Mouse (Mus musculus): ENCODE measurements around the gene Lrp4.
A peak's percentile ranks its signal among the peaks of the same experiment; 100 is the strongest.

Lrp4 gene

GRCm38 (mm10) chr2:91492071-91492635 lies 34.8 kb downstream of the Lrp4 start:
- DNase-seq: no peak

- no peak for DNase-seq
Measured at GRCm38 (mm10) chr2:91493981-91494380, 36.7 kb downstream of the Lrp4 start.

- no peak for DNase-seq
Measured at GRCm38 (mm10) chr2:91498093-91498719, 40.9 kb downstream of the Lrp4 start.

GRCm38 (mm10) chr2:91508076-91508475 lies 50.8 kb downstream of the Lrp4 start:
- DNase-seq: no peak

DNA sequence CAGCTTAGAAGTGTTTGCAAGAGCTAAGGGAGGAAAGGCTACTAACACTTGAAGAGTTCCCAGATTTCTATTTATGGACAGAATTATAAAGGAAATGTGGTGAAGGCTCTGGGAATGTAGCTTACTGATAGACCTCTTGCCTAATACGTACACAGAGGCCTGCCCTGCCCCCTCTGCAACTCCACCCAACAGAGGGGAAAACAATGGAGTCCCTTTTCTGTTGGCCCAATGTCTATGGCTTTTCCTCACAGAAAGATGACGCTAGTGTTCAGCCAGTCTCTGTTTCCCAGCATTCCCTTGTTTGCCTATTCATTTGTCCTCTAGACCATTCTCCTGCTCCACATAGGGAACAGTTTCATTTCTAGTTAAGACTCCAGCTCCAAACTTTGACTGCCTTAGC lies 59.9 kb downstream of the Lrp4 start:
- peak; percentile 69 for DNase-seq

DNA sequence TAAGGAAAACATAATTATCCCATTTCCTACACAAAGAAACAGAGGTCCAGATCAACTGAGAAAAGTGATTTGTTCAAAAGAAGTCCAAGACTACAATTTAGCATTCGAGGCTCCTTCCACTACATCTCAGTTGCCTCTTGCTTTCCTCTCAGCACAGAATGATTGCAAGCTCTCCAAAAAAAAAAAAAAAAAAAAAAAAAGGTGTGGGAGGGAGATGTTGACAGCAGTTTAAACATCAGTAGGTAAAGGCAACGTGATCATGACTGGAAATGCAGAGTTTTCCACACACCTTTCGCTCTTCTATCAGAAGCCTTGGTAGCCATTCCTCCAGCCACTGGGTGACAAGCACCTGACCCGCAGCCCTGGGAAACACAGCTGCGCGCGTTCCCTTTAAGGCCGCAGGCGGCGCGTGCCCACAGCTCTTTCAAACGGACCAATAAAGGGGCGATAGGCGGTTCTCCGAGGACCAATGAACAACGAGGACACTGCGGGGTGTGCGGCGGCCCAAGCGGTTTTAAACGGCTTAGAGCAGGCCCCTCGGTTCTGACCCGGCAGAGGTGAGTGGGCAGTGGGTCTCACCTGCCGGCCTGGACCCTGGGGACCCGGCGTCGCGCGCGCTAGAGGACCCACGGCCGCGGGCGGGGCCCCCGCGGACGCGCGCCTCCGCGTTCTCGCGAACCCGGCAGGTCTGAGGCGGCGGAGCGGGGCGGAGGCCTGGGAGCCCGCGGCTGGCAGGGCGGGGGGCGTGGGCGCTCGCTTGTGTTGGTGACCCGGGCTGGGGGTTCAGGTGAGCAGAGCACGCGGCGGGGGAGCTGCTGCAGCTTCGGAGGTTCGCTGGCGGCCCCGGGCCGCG lies 69.2 kb downstream of the Lrp4 start, which contains the start of gene Ckap5:
Gene Ckap5 (plus strand): TSS at position 469 of the 853 bp plus-strand sequence.
- peak; percentile 94 for DNase-seq

DNA sequence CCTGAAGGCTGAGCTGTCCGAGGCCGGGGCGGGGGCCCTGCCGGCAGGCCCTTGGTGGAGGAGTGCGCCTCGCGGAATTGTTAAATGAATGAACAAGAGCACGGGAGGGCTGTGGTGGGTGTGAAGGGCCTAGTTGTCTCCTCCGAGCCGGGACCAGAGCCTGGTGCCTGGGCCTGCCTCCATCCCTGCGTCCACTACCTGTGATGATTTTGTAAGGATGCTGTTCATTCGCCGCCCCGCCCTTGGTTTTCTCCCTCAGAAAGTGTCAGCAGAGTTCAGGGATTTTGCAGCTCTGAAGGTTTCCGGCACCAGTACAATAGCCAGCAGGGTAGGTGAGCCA lies 69.8 kb downstream of the Lrp4 start:
- no peak for DNase-seq

GRCm38 (mm10) chr2:91537588-91538205 lies 80.4 kb downstream of the Lrp4 start:
- DNase-seq: peak; percentile 96
